ENCODE assay signal across 8 mouse cellular contexts in genomic region chr10:80118552-80118951, GRCm38 (mm10). TPM values are rescaled to one million over a fixed set of nuclear protein-coding genes. Genes with fewer than 3 reads are reported as not detected.
DNase-seq lines count a peak whose midpoint lies in the region; ATAC-seq and TF ChIP-seq lines count a peak whose summit lies in the region.

No protein-coding gene starts in this region.

- no peak for ATAC-seq in heart, embryonic 14.5 days (ENCODE audit: insufficient number of reproducible peaks, insufficient read depth, low FRiP score, low read depth)
- no peak for ATAC-seq in hindbrain, embryonic 11.5 days (ENCODE audit: low FRiP score)
- ATAC-seq in midbrain, embryonic 13.5 days = no peak

- H3K36me3 ChIP-seq in heart, embryonic 14.5 days (ENCODE audit: control insufficient read depth, insufficient read depth, low read length) = peaks cover 43% of the 10 kb centered on the region
- H3K36me3 ChIP-seq in hindbrain, embryonic 11.5 days (ENCODE audit: control insufficient read depth, insufficient read depth, low read length) = no peaks in the 10 kb centered on the region
- H3K36me3 ChIP-seq in midbrain, embryonic 13.5 days = peaks cover 35% of the 10 kb centered on the region

- H3K9ac ChIP-seq in heart, embryonic 14.5 days (ENCODE audit: low read length) = peak overlapping the region; percentile 92; the same call in 1 of the 2 replicates
- H3K9ac ChIP-seq in hindbrain, embryonic 11.5 days (ENCODE audit: low read depth, low read length) = no peak overlapping the region
- peak overlapping the region; percentile 89 for H3K9ac ChIP-seq in midbrain, embryonic 13.5 days (replicated peaks)

- intact Hi-C loops in heart, postnatal 14 days (cut with DNase I) = no loop called here

- 75% methylated on average over 6 of the region's 6 CpGs for WGBS in heart, embryonic 14.5 days
- 62% methylated on average over 6 of the region's 6 CpGs for WGBS in hindbrain, embryonic 11.5 days
- whole genome bisulfite sequencing in midbrain, embryonic 13.5 days = 54% methylated on average over 6 of the region's 6 CpGs

- no peaks in the 10 kb centered on the region for H3K27me3 ChIP-seq in heart, embryonic 14.5 days (ENCODE audit: control insufficient read depth, insufficient read depth, low read length)
- no peaks in the 10 kb centered on the region for H3K27me3 ChIP-seq in hindbrain, embryonic 11.5 days (ENCODE audit: control insufficient read depth, insufficient read depth, low read length)
- no peaks in the 10 kb centered on the region for H3K27me3 ChIP-seq in midbrain, embryonic 13.5 days

- peak overlapping the region; percentile 93 for H3K4me2 ChIP-seq in heart, embryonic 14.5 days (ENCODE audit: low read length)
- peak overlapping the region; percentile 11; the same call in 1 of the 2 replicates for H3K4me2 ChIP-seq in hindbrain, embryonic 11.5 days (replicated peaks; ENCODE audit: low read depth, low read length)
- H3K4me2 ChIP-seq in midbrain, embryonic 13.5 days (replicated peaks) = peak overlapping the region; percentile 73

- no peak for TF ChIP-seq CTCF in brain, embryonic 14.5 days (IDR thresholded peaks at IDR 0.05; ENCODE audit: borderline replicate concordance, extremely low read depth, insufficient read depth, insufficient read length)

- H3K4me3 ChIP-seq in heart, embryonic 14.5 days (ENCODE audit: control insufficient read depth in 1 of 2, insufficient read depth in 1 of 2, low read depth in 1 of 2, low read length in 2 of 2) = peak overlapping the region in 1 of 2 experiments; percentile 90; a peak in 1 of 4 replicates
- H3K4me3 ChIP-seq in hindbrain, embryonic 11.5 days (ENCODE audit: low read depth, low read length) = peak overlapping the region; percentile 94; the same call in 1 of the 2 replicates
- H3K4me3 ChIP-seq in midbrain, embryonic 13.5 days (replicated peaks) = peak overlapping the region; percentile 91

- peaks cover 16 to 44% of the 10 kb centered on the region in 2 experiments for H3K4me1 ChIP-seq in heart, embryonic 14.5 days (ENCODE audit: control insufficient read depth in 2 of 2, insufficient read depth in 2 of 2, low read length in 2 of 2)
- H3K4me1 ChIP-seq in hindbrain, embryonic 11.5 days (replicated peaks; ENCODE audit: control insufficient read depth, insufficient read depth, low read length) = peaks cover 16% of the 10 kb centered on the region
- peaks cover 44% of the 10 kb centered on the region for H3K4me1 ChIP-seq in midbrain, embryonic 13.5 days (replicated peaks)

- TF ChIP-seq POLR2A in brain, embryonic 14.5 days (IDR thresholded peaks at IDR 0.05; ENCODE audit: borderline replicate concordance, extremely low read depth, insufficient read depth, insufficient read length, poor library complexity, severe bottlenecking) = no peak

- H3K27ac ChIP-seq in heart, embryonic 14.5 days (replicated peaks in 1 of 2; ENCODE audit: control insufficient read depth in 1 of 2, insufficient read depth in 1 of 2, low read depth in 2 of 2, low read length in 2 of 2) = no peak overlapping the region
- peak overlapping the region; percentile 24; the same call in 1 of the 2 replicates for H3K27ac ChIP-seq in hindbrain, embryonic 11.5 days (ENCODE audit: low read depth, low read length)
- peak overlapping the region; percentile 19 for H3K27ac ChIP-seq in midbrain, embryonic 13.5 days

- no peaks in the 10 kb centered on the region for H3K9me3 ChIP-seq in heart, embryonic 14.5 days (ENCODE audit: control insufficient read depth, low read length)
- no peaks in the 10 kb centered on the region for H3K9me3 ChIP-seq in hindbrain, embryonic 11.5 days (ENCODE audit: control insufficient read depth, low read length)
- no peaks in the 10 kb centered on the region for H3K9me3 ChIP-seq in midbrain, embryonic 13.5 days

- DNase-seq in heart, postnatal 14 days = no peak
- DNase-seq in brain, embryonic 14.5 days (ENCODE audit: low read depth) = peak; percentile 61
- DNase-seq in hindbrain, embryonic 11.5 days (ENCODE audit: low spot score) = no peak
- DNase-seq in Muller cell, postnatal 12 days (ENCODE audit: inconsistent ontology term) = no peak
- DNase-seq in spleen, adult 18-20 months = no peak
- no peak for DNase-seq in embryo, embryonic 11 days

RNA-seq across cellular contexts. Expression of gene Stk11, which starts 2.9 kb away (rescaled TPM):
- 14.6 and 17.7 TPM in 2 replicates for polyA plus RNA-seq in heart, embryonic 14.5 days (2014; fragmentation: Nextera tagmentation; extraction: Ambion mirVana)
- total RNA-seq in heart, postnatal 14 days (2021) = 100 to 1,000 TPM; 105 to 118 TPM
- polyA plus RNA-seq in brain, embryonic 14.5 days (2012; rRNA removed) = 112 and 127 TPM in 2 replicates
- 21.3 and 26.8 TPM in 2 replicates for polyA plus RNA-seq in hindbrain, embryonic 11.5 days (2014; fragmentation: Nextera tagmentation; extraction: Ambion mirVana)
- 17.7 and 20.7 TPM in 2 replicates for polyA plus RNA-seq in midbrain, embryonic 13.5 days (2015; fragmentation: Nextera tagmentation; extraction: Ambion mirVana)

RNA-seq across cellular contexts. Expression of gene Sbno2, which starts 13.2 kb away (rescaled TPM):
- 9.5 and 9.6 TPM in 2 replicates for polyA plus RNA-seq in heart, embryonic 14.5 days (2014; fragmentation: Nextera tagmentation; extraction: Ambion mirVana)
- total RNA-seq in heart, postnatal 14 days (2021) = 10 to 100 TPM; 13.5 to 14.0 TPM
- 30.2 and 31.1 TPM in 2 replicates for polyA plus RNA-seq in brain, embryonic 14.5 days (2012; rRNA removed)
- polyA plus RNA-seq in hindbrain, embryonic 11.5 days (2014; fragmentation: Nextera tagmentation; extraction: Ambion mirVana) = 8.0 and 9.5 TPM in 2 replicates
- 13.4 and 15.3 TPM in 2 replicates for polyA plus RNA-seq in midbrain, embryonic 13.5 days (2015; fragmentation: Nextera tagmentation; extraction: Ambion mirVana)

RNA-seq across cellular contexts. Expression of gene Atp5d, which starts 19.9 kb away (rescaled TPM):
- polyA plus RNA-seq in heart, embryonic 14.5 days (2014; fragmentation: Nextera tagmentation; extraction: Ambion mirVana) = 988 and 1,015 TPM in 2 replicates
- 1,000 to 10,000 TPM; 1,168 to 1,183 TPM for total RNA-seq in heart, postnatal 14 days (2021)
- polyA plus RNA-seq in brain, embryonic 14.5 days (2012; rRNA removed) = 445 and 501 TPM in 2 replicates
- 364 and 371 TPM in 2 replicates for polyA plus RNA-seq in hindbrain, embryonic 11.5 days (2014; fragmentation: Nextera tagmentation; extraction: Ambion mirVana)
- polyA plus RNA-seq in midbrain, embryonic 13.5 days (2015; fragmentation: Nextera tagmentation; extraction: Ambion mirVana) = 391 and 394 TPM in 2 replicates

RNA-seq across cellular contexts. Expression of gene Cbarp, which starts 22.1 kb away (rescaled TPM):
- polyA plus RNA-seq in heart, embryonic 14.5 days (2014; fragmentation: Nextera tagmentation; extraction: Ambion mirVana) = 1.6 and 2.6 TPM in 2 replicates
- total RNA-seq in heart, postnatal 14 days (2021) = 1 to 10 TPM; 3.0 to 3.3 TPM
- 152 and 242 TPM in 2 replicates for polyA plus RNA-seq in brain, embryonic 14.5 days (2012; rRNA removed)
- 15.1 and 16.7 TPM in 2 replicates for polyA plus RNA-seq in hindbrain, embryonic 11.5 days (2014; fragmentation: Nextera tagmentation; extraction: Ambion mirVana)
- polyA plus RNA-seq in midbrain, embryonic 13.5 days (2015; fragmentation: Nextera tagmentation; extraction: Ambion mirVana) = 40.6 and 45.3 TPM in 2 replicates

RNA-seq across cellular contexts. Expression of gene Midn, which starts 29.5 kb away (rescaled TPM):
- 21.2 and 25.8 TPM in 2 replicates for polyA plus RNA-seq in heart, embryonic 14.5 days (2014; fragmentation: Nextera tagmentation; extraction: Ambion mirVana)
- 100 to 1,000 TPM; 158 to 178 TPM for total RNA-seq in heart, postnatal 14 days (2021)
- polyA plus RNA-seq in brain, embryonic 14.5 days (2012; rRNA removed) = 177 and 213 TPM in 2 replicates
- polyA plus RNA-seq in hindbrain, embryonic 11.5 days (2014; fragmentation: Nextera tagmentation; extraction: Ambion mirVana) = 66.7 and 67.1 TPM in 2 replicates
- 35.9 and 40.6 TPM in 2 replicates for polyA plus RNA-seq in midbrain, embryonic 13.5 days (2015; fragmentation: Nextera tagmentation; extraction: Ambion mirVana)

Comparison
In these comparisons a context has a peak if more than half of its experiments do, and no peak if none do; other contexts are left out.
1. H3K27ac ChIP-seq: peak in hindbrain, embryonic 11.5 days (single experiment) and midbrain, embryonic 13.5 days (single experiment); none in heart, embryonic 14.5 days (0 of 2).
2. H3K4me2 ChIP-seq: peak in every context shown above with its lines; median percentile 93 in heart, embryonic 14.5 days; 73 in midbrain, embryonic 13.5 days; 11 in hindbrain, embryonic 11.5 days.